Mouse (Mus musculus): ENCODE measurements around the gene 2210017I01Rik. TPM values are rescaled to one million over a fixed set of nuclear protein-coding genes. Genes with fewer than 3 reads are reported as not detected.

Gene 2210017I01Rik
- not detected in 2 replicates for polyA plus RNA-seq (2015; fragmentation: Nextera tagmentation; extraction: Ambion mirVana)

GRCm38 (mm10) chr3:92607392-92607791 is at the start of gene 2210017I01Rik:
TSS of gene 2210017I01Rik (minus strand) at chr3:92607492.
- no peaks in the 10 kb centered on the region for H3K27me3 ChIP-seq
- H3K4me2 ChIP-seq = no peak within 1 kb of the TSS
- H3K4me1 ChIP-seq (replicated peaks) = no peaks in the 10 kb centered on the region
- H3K27ac ChIP-seq (replicated peaks) = no peak within 1 kb of the TSS
- H3K36me3 ChIP-seq (replicated peaks) = no peaks in the 10 kb centered on the region
- no peak within 1 kb of the TSS for H3K9ac ChIP-seq
- no peaks in the 10 kb centered on the region for H3K9me3 ChIP-seq (replicated peaks)
- H3K4me3 ChIP-seq (replicated peaks) = no peak within 1 kb of the TSS
- ATAC-seq (ENCODE audit: insufficient read depth) = no peak

- Histone ChIP-seq H3K36me3 (replicated peaks) (no peaks in the 10 kb centered on the region), H3K4me3 (replicated peaks) (no peak within 1 kb of the TSS), H3K27ac (replicated peaks) (no peak within 1 kb of the TSS), H3K4me2 (no peak within 1 kb of the TSS), H3K9me3 (replicated peaks) (no peaks in the 10 kb centered on the region), H3K4me1 (replicated peaks) (no peaks in the 10 kb centered on the region), H3K27me3 (no peaks in the 10 kb centered on the region), H3K9ac (no peak within 1 kb of the TSS)
- ATAC-seq (ENCODE audit: insufficient read depth) = no peak
Measured at GRCm38 (mm10) chr3:92656826-92657225, 49.5 kb upstream of the 2210017I01Rik start, which contains the start of gene Lce1b. TSS of gene Lce1b (minus strand) at chr3:92656926.

- 56% methylated on average over 1 of the region's 1 CpGs for WGBS (ENCODE audit: insufficient replicate concordance)
- Histone ChIP-seq H3K27me3 (no peaks in the 10 kb centered on the region), H3K4me3 (replicated peaks) (no peak within 1 kb of the TSS), H3K27ac (replicated peaks) (no peak within 1 kb of the TSS), H3K4me2 (no peak within 1 kb of the TSS), H3K36me3 (replicated peaks) (no peaks in the 10 kb centered on the region), H3K9me3 (replicated peaks) (no peaks in the 10 kb centered on the region), H3K4me1 (replicated peaks) (no peaks in the 10 kb centered on the region), H3K9ac (no peak within 1 kb of the TSS)
- ATAC-seq (ENCODE audit: insufficient read depth) = no peak
Measured at GRCm38 (mm10) chr3:92648207-92648606, 40.9 kb upstream of the 2210017I01Rik start, which contains the start of gene Lce1a1. TSS of gene Lce1a1 (minus strand) at chr3:92648307.

- Histone ChIP-seq H3K9ac (no peak overlapping the region), H3K9me3 (replicated peaks) (no peaks in the 10 kb centered on the region), H3K27me3 (no peaks in the 10 kb centered on the region), H3K4me2 (no peak overlapping the region), H3K4me1 (replicated peaks) (no peaks in the 10 kb centered on the region), H3K36me3 (replicated peaks) (no peaks in the 10 kb centered on the region), H3K4me3 (replicated peaks) (no peak overlapping the region), H3K27ac (replicated peaks) (no peak overlapping the region)
- no peak for ATAC-seq (ENCODE audit: insufficient read depth)
- 77% methylated on average over 15 of the region's 15 CpGs for WGBS (ENCODE audit: insufficient replicate concordance)
Measured at GRCm38 (mm10) chr3:92639854-92640253, 32.6 kb upstream of the 2210017I01Rik start.

GRCm38 (mm10) chr3:92638653-92638991 is 31.3 kb upstream of the 2210017I01Rik start:
- ATAC-seq (ENCODE audit: insufficient read depth) = no peak
- no peaks in the 10 kb centered on the region for H3K9me3 ChIP-seq (replicated peaks)
- no peak overlapping the region for H3K9ac ChIP-seq
- H3K4me3 ChIP-seq (replicated peaks) = no peak overlapping the region
- H3K4me1 ChIP-seq (replicated peaks) = no peaks in the 10 kb centered on the region
- H3K27ac ChIP-seq (replicated peaks) = no peak overlapping the region
- H3K27me3 ChIP-seq = no peaks in the 10 kb centered on the region
- no peaks in the 10 kb centered on the region for H3K36me3 ChIP-seq (replicated peaks)
- H3K4me2 ChIP-seq = no peak overlapping the region
- WGBS (ENCODE audit: insufficient replicate concordance) = 60% methylated on average over 3 of the region's 3 CpGs

- Histone ChIP-seq H3K9ac (no peak overlapping the region), H3K27me3 (no peaks in the 10 kb centered on the region), H3K4me2 (no peak overlapping the region), H3K27ac (replicated peaks) (no peak overlapping the region), H3K4me3 (replicated peaks) (no peak overlapping the region), H3K36me3 (replicated peaks) (no peaks in the 10 kb centered on the region), H3K9me3 (replicated peaks) (no peaks in the 10 kb centered on the region), H3K4me1 (replicated peaks) (no peaks in the 10 kb centered on the region)
- 30% methylated on average over 1 of the region's 1 CpGs for WGBS (ENCODE audit: insufficient replicate concordance)
- no peak for ATAC-seq (ENCODE audit: insufficient read depth)
Measured at GRCm38 (mm10) chr3:92637745-92638652, 30.7 kb upstream of the 2210017I01Rik start.

- no peak within 1 kb of the TSS for H3K9ac ChIP-seq
- ATAC-seq (ENCODE audit: insufficient read depth) = no peak
- no peaks in the 10 kb centered on the region for H3K36me3 ChIP-seq (replicated peaks)
- 55% methylated on average over 2 of the region's 2 CpGs for WGBS (ENCODE audit: insufficient replicate concordance)
- H3K4me2 ChIP-seq = no peak within 1 kb of the TSS
- no peaks in the 10 kb centered on the region for H3K9me3 ChIP-seq (replicated peaks)
- H3K4me3 ChIP-seq (replicated peaks) = no peak within 1 kb of the TSS
- H3K27me3 ChIP-seq = no peaks in the 10 kb centered on the region
- H3K4me1 ChIP-seq (replicated peaks) = no peaks in the 10 kb centered on the region
- no peak within 1 kb of the TSS for H3K27ac ChIP-seq (replicated peaks)
Measured at GRCm38 (mm10) chr3:92621560-92621959, 14.3 kb upstream of the 2210017I01Rik start, which contains the start of gene Lce6a. TSS of gene Lce6a (minus strand) at chr3:92621660.

GRCm38 (mm10) chr3:92609804-92610203 is 2.5 kb upstream of the 2210017I01Rik start:
- Histone ChIP-seq H3K9me3 (replicated peaks) (no peaks in the 10 kb centered on the region), H3K27ac (replicated peaks) (no peak overlapping the region), H3K4me1 (replicated peaks) (no peaks in the 10 kb centered on the region), H3K36me3 (replicated peaks) (no peaks in the 10 kb centered on the region), H3K4me3 (replicated peaks) (no peak overlapping the region), H3K27me3 (no peaks in the 10 kb centered on the region), H3K9ac (no peak overlapping the region), H3K4me2 (no peak overlapping the region)
- WGBS (ENCODE audit: insufficient replicate concordance) = 34% methylated on average over 1 of the region's 1 CpGs
- ATAC-seq (ENCODE audit: insufficient read depth) = no peak

- Histone ChIP-seq H3K4me1 (replicated peaks) (no peaks in the 10 kb centered on the region), H3K9me3 (replicated peaks) (no peaks in the 10 kb centered on the region), H3K4me2 (no peak overlapping the region), H3K4me3 (replicated peaks) (no peak overlapping the region), H3K9ac (no peak overlapping the region), H3K27ac (replicated peaks) (no peak overlapping the region), H3K36me3 (replicated peaks) (no peaks in the 10 kb centered on the region), H3K27me3 (no peaks in the 10 kb centered on the region)
- no peak for ATAC-seq (ENCODE audit: insufficient read depth)
- 16% methylated on average over 1 of the region's 1 CpGs for WGBS (ENCODE audit: insufficient replicate concordance)
Measured at GRCm38 (mm10) chr3:92602169-92602568, 5.1 kb downstream of the 2210017I01Rik start.

- Histone ChIP-seq H3K27ac (replicated peaks) (no peak overlapping the region), H3K4me3 (replicated peaks) (no peak overlapping the region), H3K4me1 (replicated peaks) (no peaks in the 10 kb centered on the region), H3K9me3 (replicated peaks) (no peaks in the 10 kb centered on the region), H3K36me3 (replicated peaks) (no peaks in the 10 kb centered on the region), H3K9ac (no peak overlapping the region), H3K27me3 (no peaks in the 10 kb centered on the region), H3K4me2 (no peak overlapping the region)
- ATAC-seq (ENCODE audit: insufficient read depth) = no peak
- 41% methylated on average over 1 of the region's 1 CpGs for WGBS (ENCODE audit: insufficient replicate concordance)
Measured at GRCm38 (mm10) chr3:92600456-92600855, 6.8 kb downstream of the 2210017I01Rik start.

- Histone ChIP-seq H3K36me3 (replicated peaks) (no peaks in the 10 kb centered on the region), H3K27ac (replicated peaks) (no peak overlapping the region)
- ATAC-seq (ENCODE audit: insufficient read depth) = no peak
Measured at GRCm38 (mm10) chr3:92599973-92600372, 7.3 kb downstream of the 2210017I01Rik start.

GRCm38 (mm10) chr3:92598429-92598828 is 8.9 kb downstream of the 2210017I01Rik start:
- no peaks in the 10 kb centered on the region for H3K36me3 ChIP-seq (replicated peaks)
- ATAC-seq (ENCODE audit: insufficient read depth) = no peak
- H3K4me2 ChIP-seq = no peak overlapping the region
- H3K9me3 ChIP-seq (replicated peaks) = no peaks in the 10 kb centered on the region
- no peak overlapping the region for H3K9ac ChIP-seq
- H3K4me3 ChIP-seq (replicated peaks) = no peak overlapping the region
- H3K27me3 ChIP-seq = no peaks in the 10 kb centered on the region
- no peaks in the 10 kb centered on the region for H3K4me1 ChIP-seq (replicated peaks)
- 65% methylated on average over 2 of the region's 2 CpGs for WGBS (ENCODE audit: insufficient replicate concordance)
- no peak overlapping the region for H3K27ac ChIP-seq (replicated peaks)

More at GRCm38 (mm10) chr3:92599973-92600372, 7.3 kb downstream of the 2210017I01Rik start:
- Histone ChIP-seq H3K9ac (no peak overlapping the region), H3K27me3 (no peaks in the 10 kb centered on the region), H3K9me3 (replicated peaks) (no peaks in the 10 kb centered on the region), H3K4me2 (no peak overlapping the region), H3K4me1 (replicated peaks) (no peaks in the 10 kb centered on the region), H3K4me3 (replicated peaks) (no peak overlapping the region)
